Mouse (Mus musculus): ENCODE data around the gene Med25. TPM values are rescaled to one million over a fixed set of nuclear protein-coding genes. Genes with fewer than 3 reads are reported as not detected.

Gene Med25
- polyA plus RNA-seq, 2 experiments = 24.2 to 29.3 TPM

GRCm38 (mm10) chr7:44925468-44925867, 33.0 kb upstream of the Med25 start:
- H3K4me3 ChIP-seq (ENCODE audit: insufficient read depth in 1 of 2, low read depth in 2 of 2, low read length in 2 of 2) = no peak overlapping the region
- peaks cover 34% of the 10 kb centered on the region for H3K36me3 ChIP-seq (replicated peaks; ENCODE audit: control insufficient read depth, insufficient read depth, low read depth)
- no peak overlapping the region for H3K9ac ChIP-seq (replicated peaks)
- ATAC-seq (ENCODE audit: insufficient read depth) (no peak), DNase-seq (ENCODE audit: low read depth in 3 of 3, low spot score in 3 of 3) (no peak)
- no peak overlapping the region for H3K4me2 ChIP-seq (ENCODE audit: low read depth)
- no peak overlapping the region for H3K27ac ChIP-seq
- peaks cover 27 to 36% of the 10 kb centered on the region in 2 experiments for H3K4me1 ChIP-seq (replicated peaks; ENCODE audit: control insufficient read depth in 2 of 2, insufficient read depth in 2 of 2, low read length in 1 of 2)
- WGBS (ENCODE audit: insufficient replicate concordance) = 58% methylated on average over 3 of the region's 3 CpGs
- H3K9me3 ChIP-seq (ENCODE audit: control insufficient read depth, low read length) = no peaks in the 10 kb centered on the region
- TF ChIP-seq CTCF (IDR thresholded peaks at IDR 0.05; ENCODE audit: low read depth) (peak; percentile 77), EP300 (IDR thresholded peaks at IDR 0.05; ENCODE audit: low read depth) (no peak)
- H3K27me3 ChIP-seq (ENCODE audit: control insufficient read depth, insufficient read depth, low read length) = no peaks in the 10 kb centered on the region

- ATAC-seq (ENCODE audit: insufficient read depth) (peak; percentile 78), DNase-seq (ENCODE audit: low read depth in 3 of 3, low spot score in 3 of 3) (no peak)
- Histone ChIP-seq H3K9me3 (ENCODE audit: control insufficient read depth, low read length) (no peaks in the 10 kb centered on the region), H3K4me3 (ENCODE audit: insufficient read depth in 1 of 2, low read depth in 2 of 2, low read length in 2 of 2) (no peak overlapping the region), H3K4me1 (replicated peaks; ENCODE audit: control insufficient read depth in 2 of 2, insufficient read depth in 2 of 2, low read length in 1 of 2) (peaks cover 19 to 30% of the 10 kb centered on the region in 2 experiments), H3K36me3 (replicated peaks; ENCODE audit: control insufficient read depth, insufficient read depth, low read depth) (peaks cover 49% of the 10 kb centered on the region), H3K27ac (no peak overlapping the region; the same call in 1 of the 2 replicates), H3K27me3 (ENCODE audit: control insufficient read depth, insufficient read depth, low read length) (no peaks in the 10 kb centered on the region), H3K9ac (replicated peaks) (no peak overlapping the region), H3K4me2 (ENCODE audit: low read depth) (no peak overlapping the region; the same call in 1 of the 2 replicates)
- TF ChIP-seq CTCF (IDR thresholded peaks at IDR 0.05; ENCODE audit: low read depth) = no peak
- peak; percentile 32 for TF ChIP-seq EP300 (IDR thresholded peaks at IDR 0.05; ENCODE audit: low read depth)
Measured at GRCm38 (mm10) chr7:44922530-44922929, 30.0 kb upstream of the Med25 start.

GRCm38 (mm10) chr7:44919127-44919526, 26.6 kb upstream of the Med25 start:
- Histone ChIP-seq H3K36me3 (replicated peaks; ENCODE audit: control insufficient read depth, insufficient read depth, low read depth) (peaks cover 53% of the 10 kb centered on the region), H3K4me3 (ENCODE audit: insufficient read depth in 1 of 2, low read depth in 2 of 2, low read length in 2 of 2) (no peak overlapping the region), H3K4me1 (replicated peaks; ENCODE audit: control insufficient read depth in 2 of 2, insufficient read depth in 2 of 2, low read length in 1 of 2) (peaks cover 6 to 14% of the 10 kb centered on the region in 2 experiments; a peak in 3 of 4 replicates), H3K27me3 (ENCODE audit: control insufficient read depth, insufficient read depth, low read length) (no peaks in the 10 kb centered on the region), H3K4me2 (ENCODE audit: low read depth) (no peak overlapping the region), H3K27ac (no peak overlapping the region), H3K9ac (replicated peaks) (no peak overlapping the region), H3K9me3 (ENCODE audit: control insufficient read depth, low read length) (no peaks in the 10 kb centered on the region)
- WGBS (ENCODE audit: insufficient replicate concordance) = 89% methylated on average over 5 of the region's 5 CpGs
- TF ChIP-seq CTCF (IDR thresholded peaks at IDR 0.05; ENCODE audit: low read depth) = no peak
- no peak for TF ChIP-seq EP300 (IDR thresholded peaks at IDR 0.05; ENCODE audit: low read depth)
- no peak for ATAC-seq (ENCODE audit: insufficient read depth)
- DNase-seq (ENCODE audit: low read depth in 3 of 3, low spot score in 3 of 3) = no peak

GRCm38 (mm10) chr7:44918219-44918618, 25.7 kb upstream of the Med25 start:
- Histone ChIP-seq H3K27ac (no peak overlapping the region), H3K27me3 (ENCODE audit: control insufficient read depth, insufficient read depth, low read length) (no peaks in the 10 kb centered on the region), H3K4me1 (replicated peaks; ENCODE audit: control insufficient read depth in 2 of 2, insufficient read depth in 2 of 2, low read length in 1 of 2) (peaks cover 6 to 14% of the 10 kb centered on the region in 2 experiments; a peak in 3 of 4 replicates), H3K4me3 (ENCODE audit: insufficient read depth in 1 of 2, low read depth in 2 of 2, low read length in 2 of 2) (no peak overlapping the region), H3K36me3 (replicated peaks; ENCODE audit: control insufficient read depth, insufficient read depth, low read depth) (peaks cover 53% of the 10 kb centered on the region), H3K9me3 (ENCODE audit: control insufficient read depth, low read length) (no peaks in the 10 kb centered on the region), H3K9ac (replicated peaks) (no peak overlapping the region), H3K4me2 (ENCODE audit: low read depth) (peak overlapping the region; percentile 2)
- peak; percentile 53; the same call in 1 of the 2 replicates for ATAC-seq (ENCODE audit: insufficient read depth)
- TF ChIP-seq CTCF (IDR thresholded peaks at IDR 0.05; ENCODE audit: low read depth) = no peak
- TF ChIP-seq EP300 (IDR thresholded peaks at IDR 0.05; ENCODE audit: low read depth) = no peak
- 32% methylated on average over 3 of the region's 3 CpGs for WGBS (ENCODE audit: insufficient replicate concordance)
- no peak for DNase-seq (ENCODE audit: low read depth in 3 of 3, low spot score in 3 of 3)

- Histone ChIP-seq H3K27ac (no peak overlapping the region), H3K27me3 (ENCODE audit: control insufficient read depth, insufficient read depth, low read length) (no peaks in the 10 kb centered on the region), H3K9ac (replicated peaks) (no peak overlapping the region), H3K4me3 (ENCODE audit: insufficient read depth in 1 of 2, low read depth in 2 of 2, low read length in 2 of 2) (no peak overlapping the region), H3K4me2 (ENCODE audit: low read depth) (no peak overlapping the region), H3K36me3 (replicated peaks; ENCODE audit: control insufficient read depth, insufficient read depth, low read depth) (peaks cover 51% of the 10 kb centered on the region), H3K4me1 (replicated peaks; ENCODE audit: control insufficient read depth in 2 of 2, insufficient read depth in 2 of 2, low read length in 1 of 2) (peaks cover 4 to 6% of the 10 kb centered on the region in 2 experiments; a peak in 2 of 4 replicates), H3K9me3 (ENCODE audit: control insufficient read depth, low read length) (no peaks in the 10 kb centered on the region)
- WGBS (ENCODE audit: insufficient replicate concordance) = 85% methylated on average over 4 of the region's 4 CpGs
- TF ChIP-seq EP300 (IDR thresholded peaks at IDR 0.05; ENCODE audit: low read depth) (no peak), CTCF (IDR thresholded peaks at IDR 0.05; ENCODE audit: low read depth) (no peak)
- no peak for DNase-seq (ENCODE audit: low read depth in 3 of 3, low spot score in 3 of 3)
- ATAC-seq (ENCODE audit: insufficient read depth) = no peak
Measured at GRCm38 (mm10) chr7:44916881-44917280, 24.4 kb upstream of the Med25 start.

Data from liver, embryonic 14.5 days (tissue).